Mouse (Mus musculus) myocyte (in vitro differentiated cells): ENCODE measurements around the gene Hmgb4.

ENCODE experiments used
- CEBPB ChIP-seq: IDR thresholded peaks from 2 replicates; pipeline ENCODE4 v1.6.1; 2011; ENCODE audit warnings: mild to moderate bottlenecking, moderate library complexity; ENCODE audit not compliant: poor library complexity, insufficient read depth, severe bottlenecking
- POLR2A ChIP-seq: IDR thresholded peaks from one replicate; pipeline ENCODE4 v1.6.1; 2011; ENCODE audit warnings: low read depth, mild to moderate bottlenecking, control low read depth, moderate library complexity; ENCODE audit not compliant: insufficient read length

GRCm38 (mm10) chr4:128245201-128245600 is 15.6 kb downstream of the Hmgb4 start:
- TF ChIP-seq CEBPB (no peak), POLR2A (no peak)
